Mouse (Mus musculus) embryonic facial prominence, embryonic 13.5 days (tissue): ENCODE measurements around the gene Ly75. TPM values are rescaled to one million over a fixed set of nuclear protein-coding genes. Genes with fewer than 3 reads are reported as not detected.

Source experiments
- ATAC-seq: fragments of 200-750 bp; cut with Nextera tagmentation; 2 replicates; pipeline ENCODE4 v1.8.0; 2017; ENCODE audit warnings: low read depth; ENCODE audit not compliant: insufficient number of reproducible peaks, insufficient read depth, low FRiP score, low TSS enrichment
- H3K27ac ChIP-seq: fragments of 300-500 bp; sonication (generic); 2 replicates; pipeline ENCODE4 v1.5.1; 2015; ENCODE audit warnings: moderate library complexity, mild to moderate bottlenecking, inconsistent platforms
- H3K27me3 ChIP-seq: fragments of 300-500 bp; sonication (generic); 2 replicates; pipeline ENCODE4 v1.6.1; 2015; ENCODE audit warnings: mild to moderate bottlenecking, inconsistent platforms
- H3K36me3 ChIP-seq: fragments of 300-500 bp; sonication (generic); 2 replicates; pipeline ENCODE4 v1.6.1; 2015; ENCODE audit warnings: mild to moderate bottlenecking, inconsistent platforms
- H3K4me1 ChIP-seq: fragments of 300-500 bp; sonication (generic); 2 replicates; pipeline ENCODE4 v1.6.1; 2015; ENCODE audit warnings: inconsistent platforms
- H3K4me2 ChIP-seq: fragments of 300-500 bp; sonication (generic); 2 replicates; pipeline ENCODE4 v1.6.1; 2015; ENCODE audit warnings: moderate library complexity, mild to moderate bottlenecking, inconsistent platforms
- H3K4me3 ChIP-seq: fragments of 300-500 bp; sonication (generic); 2 replicates; pipeline ENCODE4 v1.5.1; 2015; ENCODE audit warnings: mild to moderate bottlenecking, inconsistent platforms
- H3K9ac ChIP-seq: fragments of 300-500 bp; sonication (generic); 2 replicates; pipeline ENCODE4 v1.6.1; 2015; ENCODE audit warnings: mild to moderate bottlenecking, inconsistent platforms
- H3K9me3 ChIP-seq: fragments of 300-500 bp; sonication (generic); 2 replicates; pipeline ENCODE4 v1.6.1; 2016; ENCODE audit warnings: inconsistent platforms
- WGBS: fragments of 180-500 bp; shearing (Covaris S2); methylation state at CpG from one replicate; pipeline ENCODE4 v1.1.7; 2015; ENCODE audit warnings: mixed read lengths; 5-methylcytosine and 5-hydroxymethylcytosine counted together
- polyA plus RNA-seq: library from polyadenylated mRNA; unstranded; fragments of >200 nt; fragmentation: Nextera tagmentation; extraction: Ambion mirVana; gene quantifications from 2 replicates; pipeline ENCODE4 v1.2.1, GENCODE M21; 2015

The Ly75 gene
- polyA plus RNA-seq, 1 experiment from 2014 or later, result 3.0 TPM

DNA sequence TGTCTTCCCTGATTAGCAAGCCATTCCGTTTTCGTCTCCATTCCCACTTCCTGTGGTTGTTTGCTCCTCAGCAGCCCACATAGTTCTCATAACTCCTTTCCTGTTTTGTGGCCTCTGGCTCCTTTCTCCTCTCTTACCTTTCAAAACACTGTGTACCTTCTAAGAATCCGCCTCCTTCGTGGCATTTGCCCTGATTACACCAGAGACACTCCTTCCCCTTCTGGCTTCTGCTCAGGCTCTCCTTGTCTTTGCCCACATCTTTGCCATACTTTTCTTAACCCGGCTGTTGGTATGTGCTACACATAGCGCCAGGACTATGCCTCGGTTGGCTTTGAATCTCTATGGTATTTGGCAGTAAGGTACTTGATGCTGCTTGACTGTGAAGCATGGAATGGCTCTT lies 35.2 kb downstream of the Ly75 start:
- Histone ChIP-seq H3K4me2 (no peak overlapping the region), H3K4me1 (no peaks in the 10 kb centered on the region), H3K27me3 (no peaks in the 10 kb centered on the region), H3K27ac (no peak overlapping the region), H3K9me3 (no peaks in the 10 kb centered on the region), H3K4me3 (no peak overlapping the region), H3K36me3 (peaks cover 7% of the 10 kb centered on the region; the same call in 1 of the 2 replicates), H3K9ac (no peak overlapping the region)
- no peak for ATAC-seq
- WGBS, result 79% methylated on average over 7 of the region's 7 CpGs

DNA sequence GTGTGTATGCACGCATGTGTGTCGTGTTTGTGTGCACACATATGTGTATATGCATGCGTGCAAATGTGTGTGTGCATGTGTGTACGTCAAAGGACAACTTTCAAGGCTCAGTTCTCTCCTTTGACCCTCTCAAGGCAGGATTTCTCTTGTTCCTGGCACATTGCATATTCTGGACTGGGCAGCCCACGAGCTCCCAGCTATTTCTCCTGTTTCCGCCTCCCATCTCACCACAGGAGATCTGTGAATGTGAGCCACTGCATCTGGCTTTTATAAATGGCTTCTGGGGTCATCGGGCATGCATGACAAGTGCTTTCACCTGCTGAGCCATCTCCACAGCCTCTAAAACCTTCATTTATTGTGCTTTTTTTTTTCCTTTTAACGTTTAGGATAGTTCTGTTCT lies 36.6 kb downstream of the Ly75 start:
- Histone ChIP-seq H3K4me1 (no peaks in the 10 kb centered on the region), H3K9ac (no peak overlapping the region), H3K36me3 (peaks cover 7% of the 10 kb centered on the region; the same call in 1 of the 2 replicates), H3K27me3 (no peaks in the 10 kb centered on the region), H3K4me3 (no peak overlapping the region), H3K9me3 (no peaks in the 10 kb centered on the region), H3K27ac (no peak overlapping the region), H3K4me2 (no peak overlapping the region)
- no peak for ATAC-seq
- WGBS, result 71% methylated on average over 8 of the region's 8 CpGs

DNA sequence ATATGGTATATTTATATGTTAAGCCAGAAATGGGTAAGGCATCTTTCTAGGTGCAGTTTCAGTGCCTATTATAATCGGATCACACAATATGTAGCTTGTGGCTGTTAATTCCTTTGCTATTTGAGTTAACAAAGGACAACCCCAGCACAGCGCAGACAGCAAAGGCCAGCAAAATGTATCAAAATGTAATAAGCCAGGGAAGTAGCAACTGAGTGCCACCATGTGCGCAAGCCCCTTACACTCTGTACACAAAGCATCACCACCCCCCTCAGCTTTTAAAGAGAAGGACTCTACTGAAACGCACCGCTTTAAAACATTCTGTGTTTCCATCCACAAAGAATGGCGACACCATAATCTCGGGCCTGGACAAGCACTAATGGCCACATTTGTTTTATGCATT lies 37.4 kb downstream of the Ly75 start:
- Histone ChIP-seq H3K27ac (no peak overlapping the region), H3K9me3 (no peaks in the 10 kb centered on the region), H3K36me3 (peaks cover 7% of the 10 kb centered on the region; the same call in 1 of the 2 replicates), H3K4me1 (no peaks in the 10 kb centered on the region), H3K4me3 (no peak overlapping the region), H3K4me2 (no peak overlapping the region), H3K27me3 (no peaks in the 10 kb centered on the region), H3K9ac (no peak overlapping the region)
- no peak for ATAC-seq
- WGBS, result 90% methylated on average over 7 of the region's 7 CpGs

DNA sequence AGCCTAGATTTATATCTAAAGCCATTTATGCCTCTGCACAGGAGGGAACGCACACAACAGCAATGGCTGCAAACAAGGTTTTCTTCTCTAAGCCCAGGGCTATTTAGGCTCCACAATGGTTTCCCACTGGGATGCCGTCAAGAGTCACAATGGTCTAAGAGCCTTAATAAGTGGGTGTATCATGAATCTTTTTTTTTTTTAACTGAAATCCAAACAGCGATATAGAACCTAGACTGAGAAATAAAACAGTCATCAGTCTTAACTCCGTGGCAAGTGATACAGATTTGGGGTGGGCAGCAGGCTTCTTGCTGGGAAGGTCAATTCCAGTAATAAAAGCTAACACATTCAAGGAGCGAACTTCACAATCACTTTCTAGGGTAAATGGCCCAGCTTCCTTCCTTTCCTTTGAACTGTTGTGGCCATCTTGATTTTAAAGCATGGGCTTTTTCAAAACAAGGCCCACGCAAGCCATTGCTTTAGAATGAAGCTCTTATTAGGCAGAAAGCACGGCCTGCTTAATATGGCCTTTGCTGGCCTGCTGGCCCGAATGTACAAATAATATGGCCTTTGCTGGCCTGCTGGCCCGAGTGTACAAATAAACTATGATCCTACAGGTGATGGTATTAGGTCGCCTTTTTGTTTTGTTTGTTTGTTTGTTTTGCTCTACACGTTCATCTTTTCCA lies 39.4 kb downstream of the Ly75 start:
- Histone ChIP-seq H3K4me3 (no peak overlapping the region), H3K27ac (no peak overlapping the region), H3K9me3 (no peaks in the 10 kb centered on the region), H3K36me3 (no peaks in the 10 kb centered on the region), H3K4me2 (no peak overlapping the region), H3K4me1 (no peaks in the 10 kb centered on the region), H3K27me3 (no peaks in the 10 kb centered on the region), H3K9ac (no peak overlapping the region)
- no peak for ATAC-seq
- 71% methylated on average over 11 of the region's 11 CpGs for WGBS

DNA sequence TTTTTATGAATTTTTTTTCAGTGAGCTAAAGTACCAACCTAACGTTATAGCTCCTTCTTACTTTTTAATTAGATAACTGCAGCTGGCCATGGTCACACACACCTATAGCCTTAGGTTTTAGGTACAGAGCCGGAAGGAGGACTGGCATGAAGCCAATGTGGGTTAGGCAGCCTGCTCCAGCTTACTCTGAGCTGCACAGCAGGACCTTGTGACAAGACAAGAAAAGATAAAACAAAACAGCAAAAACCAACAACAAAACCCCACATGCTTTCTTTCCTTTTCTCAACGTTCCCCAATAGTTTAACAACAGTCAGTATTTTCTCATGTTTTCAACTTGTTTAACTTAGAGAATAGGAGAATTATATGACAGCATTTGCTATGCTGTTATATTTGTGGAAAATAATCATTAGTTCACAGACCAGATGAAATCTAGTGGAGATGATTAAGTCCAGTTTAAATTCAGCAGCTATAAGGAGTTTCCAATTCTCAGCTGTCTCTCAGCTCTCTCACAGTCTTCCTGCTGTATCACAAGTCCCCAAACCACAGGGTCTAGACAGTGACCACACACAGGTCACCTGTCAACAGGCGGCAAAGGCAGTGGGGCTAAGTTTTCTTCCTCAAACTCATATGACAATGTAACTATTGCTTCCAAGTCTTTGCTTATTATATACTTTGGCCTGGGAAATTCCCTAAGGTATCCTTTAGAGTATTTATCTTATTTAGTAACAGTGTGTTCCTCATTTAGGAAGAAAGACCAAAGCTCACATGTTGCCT lies 40.8 kb downstream of the Ly75 start:
- 50% methylated on average over 4 of the region's 4 CpGs for WGBS
- Histone ChIP-seq H3K36me3 (no peaks in the 10 kb centered on the region), H3K4me1 (peaks cover 4% of the 10 kb centered on the region), H3K4me2 (no peak overlapping the region), H3K4me3 (no peak overlapping the region), H3K9me3 (no peaks in the 10 kb centered on the region), H3K27me3 (no peaks in the 10 kb centered on the region), H3K9ac (no peak overlapping the region), H3K27ac (no peak overlapping the region)
- ATAC-seq, result no peak

DNA sequence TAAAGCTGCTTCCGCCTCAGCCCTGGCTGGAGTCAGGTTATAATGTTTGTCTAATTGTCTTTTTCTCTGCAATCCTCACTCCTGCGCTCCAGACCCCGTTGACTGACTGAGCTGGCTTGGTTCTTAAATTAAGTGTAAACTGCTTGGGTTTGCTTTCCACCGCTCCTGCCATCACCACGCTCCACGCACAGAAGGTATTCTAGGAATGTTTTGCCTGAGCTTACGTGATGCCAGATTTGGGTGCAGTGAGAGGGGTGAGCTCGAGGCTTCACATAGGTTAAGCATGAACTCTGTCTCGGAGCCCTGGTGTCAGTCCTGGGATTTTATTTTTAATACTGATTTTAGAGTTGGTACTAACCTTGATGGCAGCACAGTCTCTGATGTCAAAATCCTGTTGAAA lies 45.2 kb downstream of the Ly75 start:
- no peak overlapping the region for H3K9ac ChIP-seq
- no peaks in the 10 kb centered on the region for H3K36me3 ChIP-seq
- ATAC-seq, result no peak
- WGBS, result 33% methylated on average over 9 of the region's 9 CpGs
- no peaks in the 10 kb centered on the region for H3K9me3 ChIP-seq
- H3K27ac ChIP-seq, result no peak overlapping the region
- no peak overlapping the region for H3K4me2 ChIP-seq
- H3K4me1 ChIP-seq, result peaks cover 4% of the 10 kb centered on the region
- H3K27me3 ChIP-seq, result no peaks in the 10 kb centered on the region
- no peak overlapping the region for H3K4me3 ChIP-seq

DNA sequence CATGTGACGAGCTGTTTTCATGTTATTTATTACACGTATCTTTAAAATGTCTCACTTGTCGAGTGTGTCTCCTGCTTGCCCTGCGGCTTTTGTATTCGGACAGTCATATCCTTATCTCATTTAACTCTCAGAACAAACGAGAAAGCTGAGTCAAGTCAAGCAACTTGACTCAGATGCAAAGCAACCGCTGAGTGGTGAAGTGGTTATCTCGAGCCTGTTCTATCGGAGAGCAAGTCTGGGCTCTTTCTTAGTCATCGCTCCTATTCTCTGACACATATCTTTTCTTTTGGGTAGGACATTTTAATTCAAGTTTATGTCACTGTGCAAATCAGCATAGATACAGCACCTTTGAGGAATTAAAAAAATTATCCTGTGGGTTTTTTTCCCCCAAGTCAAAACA lies 54.5 kb downstream of the Ly75 start:
- Histone ChIP-seq H3K27ac (no peak overlapping the region), H3K4me3 (no peak overlapping the region), H3K9me3 (no peaks in the 10 kb centered on the region), H3K4me2 (no peak overlapping the region), H3K4me1 (no peaks in the 10 kb centered on the region), H3K36me3 (0 out of 2 replicates have a peak, but pooled peaks cover 6% of the 10 kb centered on the region), H3K9ac (no peak overlapping the region), H3K27me3 (no peaks in the 10 kb centered on the region)
- 91% methylated on average over 10 of the region's 10 CpGs for WGBS
- ATAC-seq, result no peak

DNA sequence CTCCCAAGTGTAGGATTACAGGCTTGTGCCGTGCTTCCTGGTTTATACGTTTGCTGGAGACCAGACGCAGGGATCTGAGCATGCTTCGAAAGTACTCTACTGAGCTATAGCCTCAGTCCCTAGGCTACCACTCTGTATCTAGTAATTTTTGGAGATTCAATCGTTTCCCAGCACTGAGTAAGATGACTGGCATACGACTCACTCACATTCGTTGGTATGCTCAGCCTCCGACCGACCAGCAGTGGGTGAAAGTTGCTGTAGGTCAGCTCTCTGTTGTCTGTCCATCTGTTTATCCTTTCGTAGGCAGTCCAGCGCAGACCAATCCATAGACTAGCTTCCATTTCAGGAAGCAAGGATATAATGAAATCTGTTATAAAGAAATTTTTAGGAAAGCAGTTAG lies 55.5 kb downstream of the Ly75 start:
- H3K4me2 ChIP-seq, result no peak overlapping the region
- ATAC-seq, result no peak
- 0 out of 2 replicates have a peak, but pooled peaks cover 6% of the 10 kb centered on the region for H3K36me3 ChIP-seq
- no peak overlapping the region for H3K27ac ChIP-seq
- no peak overlapping the region for H3K4me3 ChIP-seq
- H3K9ac ChIP-seq, result no peak overlapping the region
- 82% methylated on average over 11 of the region's 11 CpGs for WGBS
- no peaks in the 10 kb centered on the region for H3K4me1 ChIP-seq
- H3K27me3 ChIP-seq, result no peaks in the 10 kb centered on the region
- H3K9me3 ChIP-seq, result no peaks in the 10 kb centered on the region

DNA sequence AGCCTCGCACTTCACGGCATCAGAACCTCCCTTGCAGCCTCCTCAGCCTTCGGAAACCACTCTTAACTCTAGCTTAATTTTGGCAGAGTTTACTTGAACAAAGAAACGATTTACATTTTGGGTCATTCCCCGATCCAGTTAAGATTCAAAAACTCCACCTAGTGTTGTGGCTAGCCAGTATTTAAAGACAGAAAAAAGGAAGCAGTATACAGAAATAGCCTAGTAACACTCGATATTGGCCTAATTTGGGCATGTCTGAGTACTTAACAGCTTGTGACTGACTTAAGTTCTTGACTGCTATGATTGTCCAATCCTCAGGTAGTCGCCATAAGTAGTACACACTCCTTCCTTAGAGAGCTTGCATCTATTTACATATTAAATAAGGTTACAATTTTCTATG lies 56.2 kb downstream of the Ly75 start:
- no peak overlapping the region for H3K27ac ChIP-seq
- no peak overlapping the region for H3K4me3 ChIP-seq
- no peak for ATAC-seq
- no peak overlapping the region for H3K9ac ChIP-seq
- H3K4me1 ChIP-seq, result no peaks in the 10 kb centered on the region
- no peak overlapping the region for H3K4me2 ChIP-seq
- H3K27me3 ChIP-seq, result no peaks in the 10 kb centered on the region
- H3K9me3 ChIP-seq, result no peaks in the 10 kb centered on the region
- H3K36me3 ChIP-seq, result 0 out of 2 replicates have a peak, but pooled peaks cover 6% of the 10 kb centered on the region
- 88% methylated on average over 7 of the region's 7 CpGs for WGBS

DNA sequence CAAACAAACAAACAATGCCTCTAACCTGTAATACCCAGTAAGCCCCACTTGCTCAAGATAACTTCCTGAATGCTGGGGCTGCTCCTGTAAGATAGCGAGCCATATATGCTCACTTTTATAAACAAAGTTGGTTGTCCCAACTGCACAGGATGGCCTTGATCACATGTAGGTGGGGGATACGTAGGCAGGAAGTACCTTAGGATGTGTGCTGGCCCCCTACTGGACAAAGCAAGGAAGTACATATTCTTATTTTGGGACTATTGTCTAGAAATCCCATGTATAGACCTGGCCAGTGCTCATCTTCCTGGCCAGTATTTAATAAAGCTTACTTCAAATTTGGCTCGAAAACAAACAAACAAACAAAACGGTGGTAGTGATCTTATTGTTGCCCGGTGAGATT lies 59.7 kb downstream of the Ly75 start:
- H3K27me3 ChIP-seq, result no peaks in the 10 kb centered on the region
- no peak overlapping the region for H3K27ac ChIP-seq
- no peak overlapping the region for H3K9ac ChIP-seq
- WGBS, result 82% methylated on average over 5 of the region's 5 CpGs
- no peak overlapping the region for H3K4me3 ChIP-seq
- no peak for ATAC-seq
- no peak overlapping the region for H3K4me2 ChIP-seq
- no peaks in the 10 kb centered on the region for H3K9me3 ChIP-seq
- no peaks in the 10 kb centered on the region for H3K4me1 ChIP-seq
- H3K36me3 ChIP-seq, result 0 out of 2 replicates have a peak, but pooled peaks cover 7% of the 10 kb centered on the region

DNA sequence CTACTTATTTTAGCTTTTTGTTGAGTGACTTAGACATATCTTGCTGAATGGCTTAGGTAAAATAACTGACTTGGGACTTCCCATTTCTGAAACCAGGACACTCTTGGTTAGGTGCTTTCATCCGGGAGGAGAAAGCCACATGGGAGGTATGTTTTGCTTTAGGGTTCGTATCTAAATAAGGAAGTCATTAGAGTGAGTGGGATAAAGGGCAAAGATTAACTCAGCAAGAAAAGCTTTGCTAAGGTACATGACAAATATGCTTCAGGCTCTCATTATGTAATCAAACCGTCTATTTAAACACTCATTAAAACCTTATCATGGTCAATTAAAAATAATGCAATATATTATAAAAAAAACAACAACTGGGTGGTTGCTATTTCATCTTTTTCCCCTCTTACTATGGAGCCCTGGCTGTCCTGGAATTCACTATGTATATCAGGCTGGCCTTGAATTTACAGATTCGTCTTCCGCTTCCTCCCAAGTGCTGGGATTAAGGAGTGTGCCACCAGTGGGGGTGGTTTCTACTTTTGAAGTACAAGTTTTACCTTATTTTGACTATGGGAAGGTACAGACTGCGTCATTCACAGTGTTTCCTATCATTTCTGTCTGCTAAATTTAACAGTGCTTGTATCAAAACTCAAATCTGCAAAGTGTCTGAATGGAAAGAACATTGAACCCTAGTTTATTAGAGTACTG lies 60.9 kb downstream of the Ly75 start:
- no peaks in the 10 kb centered on the region for H3K4me1 ChIP-seq
- no peak for ATAC-seq
- H3K27ac ChIP-seq, result no peak overlapping the region
- H3K9me3 ChIP-seq, result no peaks in the 10 kb centered on the region
- H3K27me3 ChIP-seq, result no peaks in the 10 kb centered on the region
- 47% methylated on average over 6 of the region's 6 CpGs for WGBS
- no peak overlapping the region for H3K4me2 ChIP-seq
- H3K36me3 ChIP-seq, result 0 out of 2 replicates have a peak, but pooled peaks cover 4% of the 10 kb centered on the region
- H3K9ac ChIP-seq, result no peak overlapping the region
- no peak overlapping the region for H3K4me3 ChIP-seq
